Mouse (Mus musculus): ENCODE results near the gene Gm26661. TPM values are rescaled to one million over a fixed set of nuclear protein-coding genes. Genes with fewer than 3 reads are reported as not detected.

Gene Gm26661
- not detected in 2 replicates for polyA plus RNA-seq (2015; fragmentation: Nextera tagmentation; extraction: Ambion mirVana)

GRCm38 (mm10) chr14:7791532-7792159 is at the start of gene Gm26661:
Gene Gm26661, plus strand, starts transcription at chr14:7791587.
- H3K4me2 ChIP-seq, result peak within 1 kb of the TSS; percentile 80
- peaks cover 12% of the 10 kb centered on the region for H3K4me1 ChIP-seq (replicated peaks)
- ATAC-seq (replicated peaks; ENCODE audit: insufficient number of reproducible peaks, insufficient read depth, low FRiP score, low read depth), result peak; percentile 84
- H3K36me3 ChIP-seq, result no peaks in the 10 kb centered on the region
- H3K4me3 ChIP-seq, result peak within 1 kb of the TSS; percentile 46
- no peaks in the 10 kb centered on the region; the same call in none of the 2 replicates for H3K27me3 ChIP-seq
- no peak within 1 kb of the TSS for H3K27ac ChIP-seq
- no peaks in the 10 kb centered on the region for H3K9me3 ChIP-seq (replicated peaks)
- H3K9ac ChIP-seq, result no peak within 1 kb of the TSS
- 1% methylated on average over 30 of the region's 30 CpGs for WGBS

DNA sequence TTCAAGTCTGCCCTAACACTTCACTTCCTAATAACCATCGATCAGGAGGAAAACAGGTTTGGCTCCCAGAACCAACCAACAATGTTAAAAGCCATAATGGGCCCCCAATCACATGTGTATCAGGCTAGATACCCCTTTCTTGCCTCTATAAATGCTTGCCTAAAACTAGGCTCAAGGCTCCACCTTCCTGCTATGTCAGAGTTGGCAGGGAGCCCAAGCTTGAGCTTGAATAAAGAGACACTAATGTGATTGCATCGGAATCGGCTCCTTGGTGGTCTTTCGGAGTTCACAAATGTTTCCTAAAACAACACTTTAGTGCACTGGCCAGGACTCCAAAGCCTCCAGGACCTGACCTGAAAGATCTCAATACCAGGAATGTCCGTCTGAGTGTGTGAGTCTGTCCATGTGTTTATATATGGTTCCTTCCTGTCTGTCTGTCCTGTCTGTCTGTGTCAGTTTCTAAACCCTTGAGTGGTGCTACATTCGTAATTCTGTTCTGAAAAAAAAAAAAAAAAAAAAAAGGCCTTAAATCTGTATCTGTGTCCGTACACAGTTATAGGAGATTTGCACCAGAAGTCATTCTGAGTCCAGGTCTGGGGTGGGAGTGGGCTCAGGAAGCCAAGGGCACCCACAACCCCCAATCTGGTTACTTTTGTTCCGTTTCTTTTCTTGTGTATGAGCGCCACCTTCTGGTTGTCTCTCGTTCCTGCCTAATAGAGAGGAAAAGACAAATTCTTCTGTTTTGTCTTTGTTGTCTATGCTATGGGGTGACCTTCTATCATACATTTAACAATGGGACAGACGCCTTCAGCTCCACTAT is 42.2 kb upstream of the Gm26661 start:
- Histone ChIP-seq H3K36me3 (no peaks in the 10 kb centered on the region), H3K27ac (no peak overlapping the region), H3K4me2 (peak overlapping the region; percentile 35), H3K4me3 (peak overlapping the region; percentile 4; the same call in 1 of the 2 replicates), H3K27me3 (no peaks in the 10 kb centered on the region), H3K4me1 (replicated peaks) (no peaks in the 10 kb centered on the region), H3K9ac (no peak overlapping the region), H3K9me3 (replicated peaks) (no peaks in the 10 kb centered on the region)
- ATAC-seq (replicated peaks; ENCODE audit: insufficient number of reproducible peaks, insufficient read depth, low FRiP score, low read depth), result no peak; the same call in 1 of the 2 replicates
- WGBS, result 31% methylated on average over 11 of the region's 11 CpGs

DNA sequence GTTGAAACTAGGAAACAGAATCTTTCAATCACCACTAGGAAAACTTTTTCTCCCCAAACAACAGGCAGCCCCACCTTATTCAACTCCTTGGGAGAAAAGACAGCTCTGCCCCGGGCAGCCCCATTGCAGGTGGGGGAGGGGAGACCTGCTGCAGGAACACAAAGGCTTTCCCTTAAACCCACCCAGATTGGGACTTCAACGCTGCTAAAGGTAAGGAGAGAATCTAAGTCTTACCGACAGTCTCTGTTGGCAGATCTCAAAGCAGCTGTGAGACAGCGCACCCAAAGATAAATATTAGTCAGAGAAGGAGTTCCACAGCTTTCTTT is 41.7 kb upstream of the Gm26661 start:
- Histone ChIP-seq H3K4me3 (peak overlapping the region; percentile 4; the same call in 1 of the 2 replicates), H3K4me1 (replicated peaks) (no peaks in the 10 kb centered on the region), H3K36me3 (no peaks in the 10 kb centered on the region), H3K9me3 (replicated peaks) (no peaks in the 10 kb centered on the region), H3K27me3 (no peaks in the 10 kb centered on the region), H3K27ac (no peak overlapping the region), H3K4me2 (peak overlapping the region; percentile 35), H3K9ac (no peak overlapping the region)
- no peak for ATAC-seq (replicated peaks; ENCODE audit: insufficient number of reproducible peaks, insufficient read depth, low FRiP score, low read depth)
- WGBS, result 15% methylated on average over 4 of the region's 4 CpGs

DNA sequence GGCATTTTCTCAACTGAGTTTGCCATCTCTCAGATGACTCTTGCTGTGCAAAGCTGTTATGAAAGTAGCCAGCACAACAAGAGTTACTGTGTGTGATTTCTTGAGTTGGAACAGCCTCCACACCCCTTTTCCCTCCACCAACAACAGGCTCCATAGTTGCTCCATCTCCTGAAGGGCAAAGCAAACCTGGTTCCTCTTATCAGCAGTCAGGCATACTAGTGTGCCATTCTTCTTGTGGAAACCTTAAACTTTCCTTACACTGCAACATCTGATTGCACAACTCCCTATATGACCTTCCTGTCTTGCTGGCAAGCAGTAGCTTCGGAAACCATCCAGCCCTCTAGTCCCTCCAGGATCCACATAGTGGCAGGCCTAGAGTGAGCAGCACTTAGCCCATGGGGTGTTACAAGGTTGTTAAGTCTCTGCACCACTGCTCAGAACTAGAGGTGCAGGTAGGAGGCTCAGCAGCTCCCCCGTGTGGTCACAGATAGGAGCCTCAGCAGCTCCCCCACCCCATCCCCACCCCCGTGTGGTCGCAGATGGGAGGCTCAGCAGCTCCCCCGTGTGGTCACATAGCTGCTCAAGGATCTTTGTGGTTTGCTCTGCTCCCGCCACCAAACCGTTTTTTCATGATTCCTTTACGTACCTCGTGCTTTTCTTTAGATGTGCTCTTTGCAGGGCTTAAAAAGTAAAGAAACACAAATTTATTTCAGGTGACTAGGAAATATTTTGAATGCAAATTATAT is 25.6 kb upstream of the Gm26661 start:
- ATAC-seq (replicated peaks; ENCODE audit: insufficient number of reproducible peaks, insufficient read depth, low FRiP score, low read depth), result peak; percentile 64; the same call in 1 of the 2 replicates
- Histone ChIP-seq H3K4me3 (no peak overlapping the region), H3K4me1 (replicated peaks) (no peaks in the 10 kb centered on the region), H3K9me3 (replicated peaks) (no peaks in the 10 kb centered on the region), H3K27me3 (no peaks in the 10 kb centered on the region), H3K27ac (no peak overlapping the region), H3K4me2 (no peak overlapping the region), H3K9ac (no peak overlapping the region), H3K36me3 (no peaks in the 10 kb centered on the region)
- 10% methylated on average over 9 of the region's 9 CpGs for WGBS

- WGBS, result 24% methylated on average over 24 of the region's 24 CpGs
- H3K4me2 ChIP-seq, result peak overlapping the region; percentile 64
- peak overlapping the region; percentile 68 for H3K27ac ChIP-seq
- no peaks in the 10 kb centered on the region for H3K36me3 ChIP-seq
- H3K4me1 ChIP-seq (replicated peaks), result 0 out of 2 replicates have a peak, but pooled peaks cover 3% of the 10 kb centered on the region
- peak overlapping the region; percentile 56 for H3K4me3 ChIP-seq
- ATAC-seq (replicated peaks; ENCODE audit: insufficient number of reproducible peaks, insufficient read depth, low FRiP score, low read depth), result 0 out of 2 replicates have a peak, but pooled peaks have one; percentile 35
- peak overlapping the region; percentile 39 for H3K9ac ChIP-seq
- no peaks in the 10 kb centered on the region for H3K9me3 ChIP-seq (replicated peaks)
- no peaks in the 10 kb centered on the region for H3K27me3 ChIP-seq
Observed at GRCm38 (mm10) chr14:7773714-7774389, 17.5 kb upstream of the Gm26661 start.

- Histone ChIP-seq H3K27ac (no peak overlapping the region), H3K27me3 (no peaks in the 10 kb centered on the region), H3K4me3 (no peak overlapping the region), H3K4me1 (replicated peaks) (peaks cover 2% of the 10 kb centered on the region; the same call in 1 of the 2 replicates), H3K9ac (no peak overlapping the region), H3K9me3 (replicated peaks) (no peaks in the 10 kb centered on the region), H3K4me2 (no peak overlapping the region), H3K36me3 (no peaks in the 10 kb centered on the region)
- 35% methylated on average over 13 of the region's 13 CpGs for WGBS
- ATAC-seq (replicated peaks; ENCODE audit: insufficient number of reproducible peaks, insufficient read depth, low FRiP score, low read depth), result no peak
Observed at GRCm38 (mm10) chr14:7786073-7786472, 5.3 kb upstream of the Gm26661 start.

- H3K36me3 ChIP-seq, result no peaks in the 10 kb centered on the region
- H3K27me3 ChIP-seq, result no peaks in the 10 kb centered on the region; the same call in none of the 2 replicates
- H3K9me3 ChIP-seq (replicated peaks), result no peaks in the 10 kb centered on the region
- H3K9ac ChIP-seq, result no peak overlapping the region
- no peak overlapping the region for H3K27ac ChIP-seq
- peaks cover 12% of the 10 kb centered on the region for H3K4me1 ChIP-seq (replicated peaks)
- WGBS, result 71% methylated on average over 7 of the region's 7 CpGs
- no peak overlapping the region for H3K4me3 ChIP-seq
- ATAC-seq (replicated peaks; ENCODE audit: insufficient number of reproducible peaks, insufficient read depth, low FRiP score, low read depth), result no peak
- H3K4me2 ChIP-seq, result no peak overlapping the region
Observed at GRCm38 (mm10) chr14:7789266-7790030, 1.9 kb upstream of the Gm26661 start.

GRCm38 (mm10) chr14:7791061-7791531 is 291 bp upstream of the Gm26661 start:
- Histone ChIP-seq H3K9ac (no peak overlapping the region), H3K27ac (no peak overlapping the region)

DNA sequence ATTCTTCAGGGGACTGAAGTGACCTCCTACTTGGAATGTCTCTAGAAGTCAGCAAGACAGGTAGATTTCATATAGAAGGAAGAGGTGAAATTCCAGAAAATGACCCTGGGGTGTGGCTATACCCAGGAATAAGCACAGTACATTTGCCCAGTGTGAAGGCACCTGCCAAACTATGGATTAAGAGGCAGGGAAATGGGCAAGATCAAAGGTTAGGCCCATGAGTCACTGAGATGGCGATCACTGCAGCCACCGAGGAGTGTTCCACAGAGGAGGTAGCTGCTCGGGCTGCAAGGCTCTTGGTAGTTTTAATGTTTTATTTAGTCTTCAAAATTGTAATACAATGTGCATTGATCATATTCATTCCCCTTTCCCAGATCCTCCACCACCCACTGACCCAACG is 4.6 kb downstream of the Gm26661 start:
- no peaks in the 10 kb centered on the region for H3K9me3 ChIP-seq (replicated peaks)
- no peaks in the 10 kb centered on the region for H3K36me3 ChIP-seq
- no peak overlapping the region for H3K4me3 ChIP-seq
- 80% methylated on average over 4 of the region's 4 CpGs for WGBS
- no peak overlapping the region for H3K9ac ChIP-seq
- ATAC-seq (replicated peaks; ENCODE audit: insufficient number of reproducible peaks, insufficient read depth, low FRiP score, low read depth), result no peak
- H3K27me3 ChIP-seq, result no peaks in the 10 kb centered on the region; the same call in none of the 2 replicates
- H3K4me2 ChIP-seq, result no peak overlapping the region
- peaks cover 11% of the 10 kb centered on the region for H3K4me1 ChIP-seq (replicated peaks)
- H3K27ac ChIP-seq, result no peak overlapping the region

More at GRCm38 (mm10) chr14:7791061-7791531, 291 bp upstream of the Gm26661 start:
- Histone ChIP-seq H3K36me3 (no peaks in the 10 kb centered on the region), H3K4me1 (replicated peaks) (peaks cover 12% of the 10 kb centered on the region), H3K9me3 (replicated peaks) (no peaks in the 10 kb centered on the region), H3K27me3 (no peaks in the 10 kb centered on the region; the same call in none of the 2 replicates), H3K4me2 (peak overlapping the region; percentile 80), H3K4me3 (peak overlapping the region; percentile 46)
- ATAC-seq (replicated peaks; ENCODE audit: insufficient number of reproducible peaks, insufficient read depth, low FRiP score, low read depth), result no peak
- 14% methylated on average over 19 of the region's 19 CpGs for WGBS

- Histone ChIP-seq H3K4me1 (replicated peaks) (no peaks in the 10 kb centered on the region), H3K4me3 (no peak overlapping the region), H3K27me3 (no peaks in the 10 kb centered on the region), H3K27ac (no peak overlapping the region), H3K9ac (no peak overlapping the region), H3K9me3 (replicated peaks) (no peaks in the 10 kb centered on the region), H3K36me3 (no peaks in the 10 kb centered on the region), H3K4me2 (no peak overlapping the region)
- no peak for ATAC-seq (replicated peaks; ENCODE audit: insufficient number of reproducible peaks, insufficient read depth, low FRiP score, low read depth)
Observed at GRCm38 (mm10) chr14:7800611-7801010, 9.2 kb downstream of the Gm26661 start.

Measured in heart, embryonic 15.5 days (tissue).